Mouse (Mus musculus): ENCODE measurements at regions not wholly inside any gene's neighbourhood (a gene's known extent, or its start where the extent isn't known, plus 50 kb on each side); places are given as distances from the start of the nearest gene placed in this dataset.

DNA sequence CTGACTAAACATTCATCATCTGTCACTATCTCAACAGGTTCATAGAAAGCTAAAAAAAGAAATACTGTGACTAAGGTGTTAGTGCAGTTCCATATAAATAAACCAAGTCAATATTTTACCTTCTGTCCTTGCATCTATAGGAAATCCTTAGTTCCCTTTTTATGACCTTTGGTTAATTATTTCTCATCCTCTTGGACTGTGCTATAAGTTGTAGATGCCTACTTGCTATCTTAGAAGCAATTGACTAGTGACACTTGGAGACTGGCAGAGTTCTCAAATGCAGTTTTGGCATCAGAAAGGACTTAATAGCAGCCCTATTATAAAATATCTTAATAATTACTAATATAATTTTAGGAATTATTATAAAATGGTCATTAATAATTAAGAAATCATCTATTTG is 654.3 kb downstream of the Lrriq3 start:
- Histone ChIP-seq H3K27ac (ENCODE audit: insufficient read depth, low read depth, low read length) (no peak overlapping the region), H3K27me3 (replicated peaks; ENCODE audit: control insufficient read depth, insufficient read depth, low read length) (no peaks in the 10 kb centered on the region; the same call in 1 of the 2 replicates), H3K36me3 (ENCODE audit: control insufficient read depth, insufficient read depth, low read length) (no peaks in the 10 kb centered on the region), H3K4me1 (ENCODE audit: control insufficient read depth, insufficient read depth, low read length) (no peaks in the 10 kb centered on the region), H3K4me3 (ENCODE audit: insufficient read depth, low read depth, low read length) (no peak overlapping the region)
- TF ChIP-seq POLR2A (IDR thresholded peaks at IDR 0.05; ENCODE audit: low read depth, low read length) (no peak), CTCF (conservative IDR thresholded peaks at IDR 0.05; ENCODE audit: insufficient read depth, insufficient read length, low read depth, low read length) (no peak)
- DNase-seq, result no peak

DNA sequence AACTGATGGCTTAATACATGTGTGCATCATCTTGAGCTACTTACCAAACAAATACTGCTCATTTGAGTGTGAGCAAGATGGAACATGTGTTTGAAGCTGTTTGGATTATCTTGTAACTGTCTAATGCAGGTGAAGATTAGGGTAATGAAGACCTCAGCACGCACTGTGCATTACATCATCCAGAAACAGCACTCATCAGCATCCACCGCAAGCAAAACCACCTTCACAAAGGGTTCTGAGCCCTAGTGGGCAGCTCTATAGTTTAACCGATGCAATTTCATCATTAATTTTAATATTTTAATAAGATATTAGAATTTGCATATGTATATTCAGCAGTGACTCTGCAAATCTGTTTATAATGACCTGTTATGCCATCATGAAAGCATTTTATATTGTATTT is 664.1 kb downstream of the Lrriq3 start:
- TF ChIP-seq CTCF (conservative IDR thresholded peaks at IDR 0.05; ENCODE audit: insufficient read depth, insufficient read length, low read depth, low read length), result no peak
- TF ChIP-seq POLR2A (IDR thresholded peaks at IDR 0.05; ENCODE audit: low read depth, low read length), result no peak
- H3K4me1 ChIP-seq (ENCODE audit: control insufficient read depth, insufficient read depth, low read length), result no peaks in the 10 kb centered on the region
- 91% methylated on average over 3 of the region's 3 CpGs for WGBS

DNA sequence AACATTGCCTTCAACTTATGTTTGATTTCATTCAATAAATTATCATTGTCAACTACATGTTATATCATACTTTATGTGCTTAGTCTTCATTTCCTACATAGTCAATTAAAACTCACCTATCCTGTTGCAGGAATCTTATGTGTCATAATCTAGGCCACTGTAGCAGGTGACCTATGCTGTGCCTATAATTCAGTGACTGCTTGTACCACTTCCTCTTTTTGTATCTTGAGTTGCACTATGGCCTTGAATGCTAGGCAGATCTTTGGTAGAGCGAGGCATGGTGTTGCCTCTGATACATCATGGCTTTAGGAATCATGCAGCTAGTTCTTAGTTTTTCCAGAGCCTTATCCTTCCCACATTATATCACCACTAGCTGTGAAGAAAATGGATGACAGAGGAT is 682.8 kb downstream of the Lrriq3 start:
- H3K4me1 ChIP-seq (ENCODE audit: control insufficient read depth, insufficient read depth, low read length), result no peaks in the 10 kb centered on the region
- no peak for TF ChIP-seq POLR2A (IDR thresholded peaks at IDR 0.05; ENCODE audit: low read depth, low read length)
- TF ChIP-seq CTCF (conservative IDR thresholded peaks at IDR 0.05; ENCODE audit: insufficient read depth, insufficient read length, low read depth, low read length), result no peak
- no peaks in the 10 kb centered on the region for H3K36me3 ChIP-seq (ENCODE audit: control insufficient read depth, insufficient read depth, low read length)
- H3K27me3 ChIP-seq (replicated peaks; ENCODE audit: control insufficient read depth, insufficient read depth, low read length), result no peaks in the 10 kb centered on the region
- H3K27ac ChIP-seq (ENCODE audit: insufficient read depth, low read depth, low read length), result no peak overlapping the region
- no peak for DNase-seq
- 81% methylated on average over 1 of the region's 1 CpGs for WGBS
- H3K4me3 ChIP-seq (ENCODE audit: insufficient read depth, low read depth, low read length), result no peak overlapping the region

More for the DNA sequence above, 664.1 kb downstream of the Lrriq3 start:
- Histone ChIP-seq H3K27me3 (replicated peaks; ENCODE audit: control insufficient read depth, insufficient read depth, low read length) (no peaks in the 10 kb centered on the region), H3K4me3 (ENCODE audit: insufficient read depth, low read depth, low read length) (no peak overlapping the region), H3K27ac (ENCODE audit: insufficient read depth, low read depth, low read length) (no peak overlapping the region), H3K36me3 (ENCODE audit: control insufficient read depth, insufficient read depth, low read length) (no peaks in the 10 kb centered on the region)
- no peak for DNase-seq

DNA sequence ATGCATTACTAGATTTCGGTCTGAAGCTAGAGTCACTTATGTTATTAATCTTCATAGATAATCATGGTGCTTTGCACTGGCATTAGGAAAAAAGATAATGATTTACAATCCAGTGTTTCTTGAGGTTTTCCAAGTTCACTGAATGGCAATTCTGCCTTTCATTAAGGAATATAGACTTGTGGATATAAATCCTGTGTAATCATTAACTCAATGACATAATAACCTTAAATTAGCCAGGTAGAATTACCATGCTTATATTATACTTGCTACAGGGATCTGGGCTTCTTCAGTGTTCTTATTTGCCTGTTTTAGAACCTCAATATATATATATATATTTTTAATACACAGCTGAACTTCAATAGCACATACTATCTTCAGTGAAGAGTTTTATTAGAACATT is 683.8 kb downstream of the Lrriq3 start:
- H3K27me3 ChIP-seq (replicated peaks; ENCODE audit: control insufficient read depth, insufficient read depth, low read length), result no peaks in the 10 kb centered on the region
- 70% methylated on average over 1 of the region's 1 CpGs for WGBS
- H3K4me3 ChIP-seq (ENCODE audit: insufficient read depth, low read depth, low read length), result no peak overlapping the region
- H3K36me3 ChIP-seq (ENCODE audit: control insufficient read depth, insufficient read depth, low read length), result no peaks in the 10 kb centered on the region
- H3K4me1 ChIP-seq (ENCODE audit: control insufficient read depth, insufficient read depth, low read length), result no peaks in the 10 kb centered on the region
- no peak overlapping the region for H3K27ac ChIP-seq (ENCODE audit: insufficient read depth, low read depth, low read length)
- DNase-seq, result no peak
- TF ChIP-seq CTCF (conservative IDR thresholded peaks at IDR 0.05; ENCODE audit: insufficient read depth, insufficient read length, low read depth, low read length) (no peak), POLR2A (IDR thresholded peaks at IDR 0.05; ENCODE audit: low read depth, low read length) (no peak)

DNA sequence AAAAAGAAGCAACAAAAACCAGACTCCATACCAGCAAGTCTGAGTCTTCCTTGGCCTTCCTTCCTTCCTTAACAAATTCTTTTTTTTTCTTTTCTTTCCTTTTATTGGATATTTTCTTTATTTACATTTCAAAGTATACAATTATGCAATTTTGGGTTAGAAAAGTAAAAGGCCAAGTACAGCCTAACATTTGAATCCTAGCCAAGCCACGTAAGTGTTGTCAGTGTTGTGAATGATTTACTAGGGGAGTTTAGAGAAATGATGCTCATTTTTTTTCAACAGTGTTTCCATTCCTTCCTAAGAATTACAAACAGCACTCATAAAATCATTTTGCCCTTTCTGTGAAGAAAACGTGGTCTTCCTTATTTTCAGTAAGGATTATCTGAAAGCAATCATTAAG is 722.5 kb downstream of the Lrriq3 start:
- no peaks in the 10 kb centered on the region for H3K36me3 ChIP-seq (ENCODE audit: control insufficient read depth, insufficient read depth, low read length)
- H3K4me3 ChIP-seq (ENCODE audit: insufficient read depth, low read depth, low read length), result no peak overlapping the region
- no peaks in the 10 kb centered on the region for H3K27me3 ChIP-seq (replicated peaks; ENCODE audit: control insufficient read depth, insufficient read depth, low read length)
- no peak for TF ChIP-seq POLR2A (IDR thresholded peaks at IDR 0.05; ENCODE audit: low read depth, low read length)
- TF ChIP-seq CTCF (conservative IDR thresholded peaks at IDR 0.05; ENCODE audit: insufficient read depth, insufficient read length, low read depth, low read length), result no peak
- no peak overlapping the region for H3K27ac ChIP-seq (ENCODE audit: insufficient read depth, low read depth, low read length)
- no peaks in the 10 kb centered on the region for H3K4me1 ChIP-seq (ENCODE audit: control insufficient read depth, insufficient read depth, low read length)
- DNase-seq, result no peak
- WGBS, result 33% methylated on average over 2 of the region's 2 CpGs

DNA sequence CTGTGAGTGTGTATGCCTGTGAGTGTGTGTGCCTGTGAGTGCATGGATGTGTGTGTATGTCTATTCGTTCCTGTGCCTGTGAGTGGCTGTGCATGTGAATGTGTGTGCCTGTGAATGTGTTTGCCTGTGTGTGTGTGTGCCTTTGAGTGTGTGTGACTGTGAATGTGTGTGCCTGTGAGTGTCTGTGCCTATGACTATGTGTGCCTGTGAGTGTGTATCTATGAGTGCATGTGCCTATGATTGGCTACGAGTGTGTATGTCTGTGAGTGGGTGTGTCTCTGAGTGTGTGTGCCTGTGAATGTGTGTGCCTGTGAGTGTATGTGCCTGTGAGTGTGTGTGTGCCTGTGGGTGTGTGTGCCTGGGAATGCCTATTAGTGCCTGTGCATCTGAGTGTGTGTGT is 731.6 kb downstream of the Lrriq3 start:
- Histone ChIP-seq H3K27ac (ENCODE audit: insufficient read depth, low read depth, low read length) (no peak overlapping the region), H3K27me3 (replicated peaks; ENCODE audit: control insufficient read depth, insufficient read depth, low read length) (no peaks in the 10 kb centered on the region), H3K36me3 (ENCODE audit: control insufficient read depth, insufficient read depth, low read length) (no peaks in the 10 kb centered on the region), H3K4me1 (ENCODE audit: control insufficient read depth, insufficient read depth, low read length) (no peaks in the 10 kb centered on the region), H3K4me3 (ENCODE audit: insufficient read depth, low read depth, low read length) (no peak overlapping the region)
- DNase-seq, result no peak
- TF ChIP-seq POLR2A (IDR thresholded peaks at IDR 0.05; ENCODE audit: low read depth, low read length) (no peak), CTCF (conservative IDR thresholded peaks at IDR 0.05; ENCODE audit: insufficient read depth, insufficient read length, low read depth, low read length) (no peak)
- WGBS, result 93% methylated on average over 2 of the region's 2 CpGs

DNA sequence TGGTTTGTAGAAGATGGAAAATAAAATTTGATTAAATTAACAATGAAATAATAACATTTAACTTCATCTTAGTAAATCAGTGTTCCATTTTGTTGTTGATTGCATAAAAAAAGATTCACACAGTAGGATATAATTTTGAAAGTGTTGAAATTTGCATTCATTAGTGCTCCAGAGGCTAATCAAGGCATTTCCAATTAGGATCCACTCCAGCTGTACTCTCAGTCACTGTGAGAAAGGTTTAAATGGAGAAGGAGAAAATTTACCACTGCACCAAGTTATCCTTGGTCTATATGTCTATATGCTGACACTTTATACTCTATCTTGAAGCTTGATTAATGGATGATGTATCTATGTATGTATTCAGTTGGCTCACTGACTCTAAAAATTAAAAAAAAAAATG is 695.3 kb upstream of the Negr1 start:
- no peak overlapping the region for H3K27ac ChIP-seq (ENCODE audit: insufficient read depth, low read depth, low read length)
- TF ChIP-seq CTCF (conservative IDR thresholded peaks at IDR 0.05; ENCODE audit: insufficient read depth, insufficient read length, low read depth, low read length) (no peak), POLR2A (IDR thresholded peaks at IDR 0.05; ENCODE audit: low read depth, low read length) (no peak)
- no peaks in the 10 kb centered on the region for H3K36me3 ChIP-seq (ENCODE audit: control insufficient read depth, insufficient read depth, low read length)
- H3K27me3 ChIP-seq (replicated peaks; ENCODE audit: control insufficient read depth, insufficient read depth, low read length), result no peaks in the 10 kb centered on the region
- no peaks in the 10 kb centered on the region for H3K4me1 ChIP-seq (ENCODE audit: control insufficient read depth, insufficient read depth, low read length)
- no peak overlapping the region for H3K4me3 ChIP-seq (ENCODE audit: insufficient read depth, low read depth, low read length)
- DNase-seq, result no peak

DNA sequence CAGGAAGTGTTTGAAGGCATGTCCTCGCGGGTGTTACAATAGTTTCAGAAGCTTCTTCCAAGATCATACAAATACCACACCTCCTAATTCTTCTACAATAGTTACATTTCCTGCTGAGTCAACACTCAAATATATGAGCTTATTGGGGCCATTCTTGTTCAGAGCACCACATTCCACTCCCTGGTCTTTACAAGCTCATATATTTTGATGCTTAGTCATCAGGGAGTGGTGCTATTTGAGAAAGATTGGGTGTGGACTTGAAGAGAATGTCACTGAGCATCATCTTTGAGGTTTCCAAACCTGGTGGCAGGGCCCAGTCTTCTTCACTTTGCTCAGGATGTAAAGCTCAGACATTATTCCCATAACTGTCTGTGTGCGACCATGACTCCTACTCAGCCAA is 685.9 kb upstream of the Negr1 start:
- Histone ChIP-seq H3K27me3 (replicated peaks; ENCODE audit: control insufficient read depth, insufficient read depth, low read length) (no peaks in the 10 kb centered on the region), H3K4me3 (ENCODE audit: insufficient read depth, low read depth, low read length) (no peak overlapping the region), H3K36me3 (ENCODE audit: control insufficient read depth, insufficient read depth, low read length) (no peaks in the 10 kb centered on the region), H3K4me1 (ENCODE audit: control insufficient read depth, insufficient read depth, low read length) (no peaks in the 10 kb centered on the region), H3K27ac (ENCODE audit: insufficient read depth, low read depth, low read length) (no peak overlapping the region)
- 84% methylated on average over 3 of the region's 3 CpGs for WGBS
- DNase-seq, result no peak
- no peak for TF ChIP-seq CTCF (conservative IDR thresholded peaks at IDR 0.05; ENCODE audit: insufficient read depth, insufficient read length, low read depth, low read length)
- TF ChIP-seq POLR2A (IDR thresholded peaks at IDR 0.05; ENCODE audit: low read depth, low read length), result no peak
